Mouse (Mus musculus): ENCODE measurements around the gene Ccser1. TPM values are rescaled to one million over a fixed set of nuclear protein-coding genes. Genes with fewer than 3 reads are reported as not detected.

The Ccser1 gene
- polyA plus RNA-seq, 1 experiment from 2014 or later = 28.2 TPM

DNA sequence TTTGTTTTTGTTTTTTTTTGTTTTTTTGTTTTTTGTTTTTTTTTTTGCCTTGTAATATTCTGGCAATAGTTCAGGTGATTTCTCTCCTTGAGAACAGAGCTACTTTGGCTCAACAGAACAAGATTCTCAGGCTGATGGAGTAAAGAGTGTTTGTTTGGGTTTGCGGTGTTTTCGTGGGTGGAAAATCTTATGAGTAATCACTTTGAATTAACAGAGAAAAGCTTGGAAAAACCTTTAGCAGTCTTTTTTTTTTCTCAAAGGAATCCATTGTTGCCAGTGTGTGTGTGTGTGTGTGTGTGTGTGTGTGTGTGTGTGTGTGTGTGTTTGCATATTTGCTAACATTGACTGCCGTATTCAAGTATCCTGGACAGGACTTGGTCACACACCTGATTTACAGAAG, 81.3 kb downstream of the Ccser1 start:
- no peak overlapping the region for H3K4me2 ChIP-seq (replicated peaks)
- ATAC-seq (ENCODE audit: low FRiP score) = no peak
- H3K27ac ChIP-seq = no peak overlapping the region
- H3K9me3 ChIP-seq (ENCODE audit: control insufficient read depth, low read length) = no peaks in the 10 kb centered on the region
- H3K4me3 ChIP-seq (replicated peaks; ENCODE audit: low read length) = no peak overlapping the region
- H3K36me3 ChIP-seq (replicated peaks; ENCODE audit: control insufficient read depth, insufficient read depth) = no peaks in the 10 kb centered on the region
- 71% methylated on average over 3 of the region's 3 CpGs for WGBS
- no peak overlapping the region for H3K9ac ChIP-seq
- no peaks in the 10 kb centered on the region for H3K27me3 ChIP-seq (ENCODE audit: control insufficient read depth, insufficient read depth, low read length)
- peaks cover 4% of the 10 kb centered on the region; the same call in 1 of the 2 replicates for H3K4me1 ChIP-seq (replicated peaks; ENCODE audit: control insufficient read depth, insufficient read depth, low read length)
- no peak for DNase-seq (ENCODE audit: low spot score)

DNA sequence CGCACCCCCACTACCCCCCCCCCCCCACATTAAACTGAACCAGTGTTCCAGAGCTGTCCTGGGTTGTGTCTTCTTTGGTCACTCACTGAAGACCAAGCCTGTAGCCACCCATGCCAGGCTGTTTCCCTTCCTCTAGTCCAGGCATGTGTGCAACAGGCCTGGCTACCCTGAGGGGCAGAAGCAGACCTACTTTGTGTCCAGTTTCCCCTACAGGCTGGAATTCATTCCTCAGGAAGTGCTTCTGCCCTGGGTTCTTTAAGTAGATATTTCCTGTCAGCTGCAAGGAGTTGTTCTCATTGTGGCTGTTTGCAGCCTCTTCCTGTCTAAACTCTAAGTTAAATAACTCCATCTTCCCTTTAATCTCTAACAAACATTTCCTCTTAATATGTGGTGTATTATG, 82.3 kb downstream of the Ccser1 start:
- peaks cover 4% of the 10 kb centered on the region; the same call in 1 of the 2 replicates for H3K4me1 ChIP-seq (replicated peaks; ENCODE audit: control insufficient read depth, insufficient read depth, low read length)
- H3K27me3 ChIP-seq (ENCODE audit: control insufficient read depth, insufficient read depth, low read length) = no peaks in the 10 kb centered on the region
- ATAC-seq (ENCODE audit: low FRiP score) (no peak), DNase-seq (ENCODE audit: low spot score) (no peak)
- no peak overlapping the region for H3K4me2 ChIP-seq (replicated peaks)
- H3K36me3 ChIP-seq (replicated peaks; ENCODE audit: control insufficient read depth, insufficient read depth) = no peaks in the 10 kb centered on the region
- H3K9me3 ChIP-seq (ENCODE audit: control insufficient read depth, low read length) = no peaks in the 10 kb centered on the region
- H3K4me3 ChIP-seq (replicated peaks; ENCODE audit: low read length) = no peak overlapping the region
- WGBS = 75% methylated on average over 1 of the region's 1 CpGs
- H3K9ac ChIP-seq = no peak overlapping the region
- H3K27ac ChIP-seq = no peak overlapping the region

DNA sequence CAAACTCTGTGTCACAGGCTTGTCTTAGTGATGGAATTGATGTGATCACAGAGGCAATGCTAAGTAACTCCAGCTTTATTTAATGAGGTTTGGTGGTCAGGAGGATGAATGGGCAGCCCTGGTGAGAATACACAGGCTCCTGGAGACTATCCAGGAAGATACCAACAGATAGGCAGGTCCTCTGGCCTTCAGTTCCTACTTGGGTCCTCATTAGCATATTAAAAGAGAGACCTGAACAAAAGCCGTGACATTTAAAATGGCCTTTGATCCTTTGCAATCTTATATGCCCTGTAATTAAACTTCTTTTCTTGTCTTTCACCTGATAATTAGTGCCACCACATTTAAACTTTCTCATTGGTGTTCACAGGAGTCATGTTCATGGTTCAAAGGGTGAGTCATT, 83.2 kb downstream of the Ccser1 start:
- Histone ChIP-seq H3K4me1 (replicated peaks; ENCODE audit: control insufficient read depth, insufficient read depth, low read length) (peaks cover 4% of the 10 kb centered on the region; the same call in 1 of the 2 replicates), H3K4me2 (replicated peaks) (no peak overlapping the region), H3K9ac (no peak overlapping the region), H3K9me3 (ENCODE audit: control insufficient read depth, low read length) (no peaks in the 10 kb centered on the region), H3K4me3 (replicated peaks; ENCODE audit: low read length) (no peak overlapping the region), H3K36me3 (replicated peaks; ENCODE audit: control insufficient read depth, insufficient read depth) (no peaks in the 10 kb centered on the region), H3K27me3 (ENCODE audit: control insufficient read depth, insufficient read depth, low read length) (no peaks in the 10 kb centered on the region), H3K27ac (no peak overlapping the region)
- 20% methylated on average over 1 of the region's 1 CpGs for whole genome bisulfite sequencing
- no peak for ATAC-seq (ENCODE audit: low FRiP score)
- no peak for DNase-seq (ENCODE audit: low spot score)

DNA sequence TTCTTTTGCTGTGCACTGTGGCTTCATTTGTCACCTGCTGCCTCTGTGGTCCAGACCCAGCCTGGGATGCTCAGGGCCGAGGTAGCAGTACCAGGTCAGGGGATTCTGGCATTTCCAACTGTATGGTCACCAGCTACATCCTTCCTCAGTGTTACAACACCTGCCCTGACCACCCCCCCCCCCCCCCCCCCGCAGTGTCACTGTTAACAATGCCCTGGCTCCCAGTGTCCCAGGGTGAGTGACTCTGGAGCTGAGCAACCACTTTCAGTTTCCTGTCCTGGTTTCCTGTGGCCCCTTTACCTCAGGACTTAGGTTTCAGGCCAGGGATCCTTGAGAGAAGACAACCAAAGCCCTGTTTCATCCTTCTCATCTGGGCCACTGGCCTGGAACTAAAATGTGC, 90.9 kb downstream of the Ccser1 start:
- DNase-seq (ENCODE audit: low spot score) (no peak), ATAC-seq (ENCODE audit: low FRiP score) (no peak)
- Histone ChIP-seq H3K4me3 (replicated peaks; ENCODE audit: low read length) (no peak overlapping the region), H3K9me3 (ENCODE audit: control insufficient read depth, low read length) (no peaks in the 10 kb centered on the region), H3K4me2 (replicated peaks) (no peak overlapping the region), H3K4me1 (replicated peaks; ENCODE audit: control insufficient read depth, insufficient read depth, low read length) (no peaks in the 10 kb centered on the region), H3K27me3 (ENCODE audit: control insufficient read depth, insufficient read depth, low read length) (no peaks in the 10 kb centered on the region), H3K36me3 (replicated peaks; ENCODE audit: control insufficient read depth, insufficient read depth) (no peaks in the 10 kb centered on the region), H3K27ac (no peak overlapping the region), H3K9ac (no peak overlapping the region)
- WGBS = 70% methylated on average over 1 of the region's 2 CpGs

DNA sequence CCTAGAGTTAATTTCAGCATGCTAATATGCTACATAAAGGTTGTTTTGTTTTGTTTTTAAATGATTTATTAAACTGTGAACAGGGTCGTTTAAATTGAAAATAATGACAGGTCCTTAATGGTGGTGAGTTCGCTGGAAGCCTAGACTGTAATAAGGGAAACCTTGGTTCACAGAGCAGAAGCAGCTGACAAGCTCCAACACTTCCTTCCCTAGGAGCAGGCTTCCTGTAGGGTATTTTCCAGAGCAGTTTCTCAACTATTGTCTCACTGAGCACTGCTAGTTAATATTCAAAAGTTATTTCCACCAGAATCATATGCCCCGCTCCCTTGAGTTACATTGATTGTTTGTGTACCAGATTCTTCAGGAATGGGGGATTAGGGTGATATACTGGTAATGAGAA, 93.3 kb downstream of the Ccser1 start:
- 69% methylated on average over 3 of the region's 3 CpGs for WGBS
- Histone ChIP-seq H3K9ac (no peak overlapping the region), H3K27ac (no peak overlapping the region), H3K4me1 (replicated peaks; ENCODE audit: control insufficient read depth, insufficient read depth, low read length) (no peaks in the 10 kb centered on the region), H3K27me3 (ENCODE audit: control insufficient read depth, insufficient read depth, low read length) (no peaks in the 10 kb centered on the region), H3K36me3 (replicated peaks; ENCODE audit: control insufficient read depth, insufficient read depth) (no peaks in the 10 kb centered on the region), H3K9me3 (ENCODE audit: control insufficient read depth, low read length) (no peaks in the 10 kb centered on the region), H3K4me3 (replicated peaks; ENCODE audit: low read length) (no peak overlapping the region), H3K4me2 (replicated peaks) (no peak overlapping the region)
- ATAC-seq (ENCODE audit: low FRiP score) = no peak
- no peak for DNase-seq (ENCODE audit: low spot score)

DNA sequence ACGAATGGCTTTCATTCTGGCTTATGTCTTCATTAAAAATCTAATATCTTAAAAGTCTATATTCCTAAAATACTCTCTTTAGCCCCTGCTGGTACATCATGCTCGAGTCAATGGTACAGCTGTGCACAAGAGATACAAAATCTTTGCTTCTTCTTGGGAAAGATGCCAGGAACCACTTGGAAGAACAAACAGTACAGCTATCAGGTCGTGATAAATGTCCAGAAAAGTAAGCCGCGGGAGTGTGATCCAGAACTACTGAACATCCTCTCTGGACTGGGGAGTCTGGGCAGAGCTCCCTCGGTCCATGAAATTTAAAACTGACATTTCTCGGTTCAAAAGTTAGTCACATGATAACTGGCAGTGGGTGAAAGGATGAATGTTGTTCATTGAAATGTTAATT, 99.4 kb downstream of the Ccser1 start:
- no peak for ATAC-seq (ENCODE audit: low FRiP score)
- Histone ChIP-seq H3K27me3 (ENCODE audit: control insufficient read depth, insufficient read depth, low read length) (no peaks in the 10 kb centered on the region), H3K9me3 (ENCODE audit: control insufficient read depth, low read length) (no peaks in the 10 kb centered on the region), H3K9ac (no peak overlapping the region), H3K4me2 (replicated peaks) (no peak overlapping the region), H3K27ac (no peak overlapping the region), H3K4me3 (replicated peaks; ENCODE audit: low read length) (no peak overlapping the region), H3K4me1 (replicated peaks; ENCODE audit: control insufficient read depth, insufficient read depth, low read length) (no peaks in the 10 kb centered on the region), H3K36me3 (replicated peaks; ENCODE audit: control insufficient read depth, insufficient read depth) (no peaks in the 10 kb centered on the region)
- DNase-seq (ENCODE audit: low spot score) = no peak
- 70% methylated on average over 7 of the region's 7 CpGs for WGBS

DNA sequence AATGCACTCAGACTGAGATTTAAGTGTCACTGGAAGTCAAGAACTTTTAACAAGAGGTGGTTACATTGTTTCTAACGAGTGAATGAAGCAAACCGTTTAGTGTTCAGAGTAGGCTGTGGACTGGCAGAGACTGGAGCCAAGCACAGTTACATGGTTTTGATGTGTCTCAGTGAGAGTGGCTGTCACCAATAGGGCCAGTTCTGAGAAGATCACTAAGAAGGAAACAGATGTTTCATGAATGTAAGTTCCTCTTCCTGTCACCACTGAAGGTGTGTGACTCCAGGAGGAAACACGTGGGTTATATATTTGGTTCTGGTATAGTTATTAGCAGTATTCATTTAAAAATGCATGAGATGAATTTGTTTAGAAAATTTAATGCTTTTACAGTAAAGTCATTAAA, 112.8 kb downstream of the Ccser1 start:
- no peaks in the 10 kb centered on the region for H3K27me3 ChIP-seq (ENCODE audit: control insufficient read depth, insufficient read depth, low read length)
- no peak overlapping the region for H3K9ac ChIP-seq
- WGBS = 71% methylated on average over 3 of the region's 3 CpGs
- no peak overlapping the region for H3K4me2 ChIP-seq (replicated peaks)
- no peaks in the 10 kb centered on the region for H3K9me3 ChIP-seq (ENCODE audit: control insufficient read depth, low read length)
- DNase-seq (ENCODE audit: low spot score) = no peak
- H3K27ac ChIP-seq = no peak overlapping the region
- ATAC-seq (ENCODE audit: low FRiP score) = no peak
- no peak overlapping the region for H3K4me3 ChIP-seq (replicated peaks; ENCODE audit: low read length)
- H3K36me3 ChIP-seq (replicated peaks; ENCODE audit: control insufficient read depth, insufficient read depth) = no peaks in the 10 kb centered on the region
- 0 out of 2 replicates have a peak, but pooled peaks cover 12% of the 10 kb centered on the region for H3K4me1 ChIP-seq (replicated peaks; ENCODE audit: control insufficient read depth, insufficient read depth, low read length)

DNA sequence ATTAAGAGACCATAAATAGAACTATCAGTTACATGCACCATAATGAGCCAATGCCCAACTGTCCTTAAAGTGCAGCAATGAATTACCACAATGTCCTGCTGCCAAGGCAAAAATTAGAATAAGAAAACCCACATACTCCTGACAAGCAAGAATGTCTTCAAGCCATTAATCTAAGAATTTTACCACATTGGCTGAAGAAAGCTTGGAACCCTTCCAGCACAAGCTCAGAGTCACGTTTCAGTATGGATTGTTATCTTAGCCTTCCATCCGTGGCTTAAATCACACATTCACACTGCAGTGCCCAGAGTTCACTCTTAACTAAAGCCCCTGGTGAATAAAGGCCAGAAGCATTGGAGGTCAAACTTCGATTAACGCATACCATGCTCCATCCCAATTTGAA, 115.4 kb downstream of the Ccser1 start:
- Histone ChIP-seq H3K4me1 (replicated peaks; ENCODE audit: control insufficient read depth, insufficient read depth, low read length) (0 out of 2 replicates have a peak, but pooled peaks cover 12% of the 10 kb centered on the region), H3K36me3 (replicated peaks; ENCODE audit: control insufficient read depth, insufficient read depth) (no peaks in the 10 kb centered on the region), H3K9ac (no peak overlapping the region), H3K27ac (no peak overlapping the region), H3K4me2 (replicated peaks) (peak overlapping the region; percentile 15; the same call in 1 of the 2 replicates), H3K9me3 (ENCODE audit: control insufficient read depth, low read length) (no peaks in the 10 kb centered on the region), H3K27me3 (ENCODE audit: control insufficient read depth, insufficient read depth, low read length) (no peaks in the 10 kb centered on the region), H3K4me3 (replicated peaks; ENCODE audit: low read length) (no peak overlapping the region)
- ATAC-seq (ENCODE audit: low FRiP score) = no peak
- 52% methylated on average over 4 of the region's 4 CpGs for WGBS
- DNase-seq (ENCODE audit: low spot score) = peak; percentile 35

DNA sequence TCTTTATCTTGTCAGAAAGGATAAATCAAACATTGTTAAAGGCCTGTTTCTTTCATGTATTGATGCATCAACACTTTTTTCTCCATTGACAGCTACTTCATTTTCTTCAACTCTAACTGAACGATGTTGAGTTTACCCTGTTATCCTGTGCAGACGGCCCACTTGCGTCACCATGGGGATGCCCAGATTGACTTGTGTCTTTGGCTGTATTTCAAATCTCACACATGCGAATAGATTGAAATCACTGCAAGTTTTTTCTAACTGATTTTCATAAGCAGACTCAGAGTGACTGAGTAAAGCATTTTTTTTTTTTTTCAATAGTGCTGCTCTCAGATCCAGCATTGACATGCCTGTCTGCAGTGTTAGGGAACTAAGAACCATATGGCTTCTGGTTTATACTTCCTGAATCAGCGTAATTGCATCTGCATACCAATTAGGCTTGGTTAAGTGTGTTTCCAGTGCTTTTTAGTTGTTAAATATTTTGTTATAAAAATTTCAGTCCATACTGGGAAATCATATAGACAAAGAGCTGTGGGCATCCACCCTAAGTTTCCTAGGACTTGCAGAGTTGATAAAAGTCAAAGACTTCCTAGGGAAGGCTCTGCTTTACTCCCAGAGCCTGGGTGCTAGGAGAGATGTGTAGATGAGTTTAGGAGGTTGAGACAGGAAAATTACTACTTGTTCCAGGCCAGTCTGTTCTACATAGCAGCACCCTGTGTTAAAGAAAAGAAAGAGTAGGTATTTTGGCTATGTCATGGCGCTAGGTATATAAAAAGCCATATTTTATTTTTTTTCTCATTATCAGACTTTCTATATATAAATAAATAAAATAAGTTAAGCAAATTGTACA, 116.3 kb downstream of the Ccser1 start:
- 57% methylated on average over 6 of the region's 6 CpGs for WGBS
- Histone ChIP-seq H3K4me1 (replicated peaks; ENCODE audit: control insufficient read depth, insufficient read depth, low read length) (0 out of 2 replicates have a peak, but pooled peaks cover 12% of the 10 kb centered on the region), H3K27me3 (ENCODE audit: control insufficient read depth, insufficient read depth, low read length) (no peaks in the 10 kb centered on the region), H3K4me3 (replicated peaks; ENCODE audit: low read length) (no peak overlapping the region), H3K9me3 (ENCODE audit: control insufficient read depth, low read length) (no peaks in the 10 kb centered on the region), H3K4me2 (replicated peaks) (peak overlapping the region; percentile 15; the same call in 1 of the 2 replicates), H3K36me3 (replicated peaks; ENCODE audit: control insufficient read depth, insufficient read depth) (no peaks in the 10 kb centered on the region), H3K27ac (no peak overlapping the region), H3K9ac (no peak overlapping the region)
- DNase-seq (ENCODE audit: low spot score) (peak; percentile 38), ATAC-seq (ENCODE audit: low FRiP score) (no peak)

Measured in hindbrain, embryonic 14.5 days (tissue).